Mouse (Mus musculus): Measurements from ENCODE around the gene Lman2l. TPM values are rescaled to one million over a fixed set of nuclear protein-coding genes. Genes with fewer than 3 reads are reported as not detected.

The Lman2l gene
- polyA plus RNA-seq, 1 experiment from 2014 or later = 59.6 TPM

DNA sequence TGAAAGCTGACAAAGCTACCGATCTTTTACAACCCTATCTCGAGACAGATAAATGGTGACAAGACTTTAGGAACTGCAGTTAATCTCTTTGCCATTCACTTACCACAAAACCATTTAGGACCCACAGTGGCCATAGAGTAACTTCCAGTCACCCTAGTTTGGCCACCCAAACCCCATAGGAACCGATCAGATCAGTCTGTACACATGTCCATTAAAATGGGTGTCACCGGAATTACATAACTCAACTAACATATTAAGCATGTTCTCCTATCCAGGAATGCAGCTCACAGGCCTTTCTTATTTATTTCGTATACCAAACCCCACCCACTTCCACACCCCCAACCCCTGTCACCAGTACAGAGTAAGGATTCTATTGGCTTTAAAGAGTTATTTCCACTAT is 1.8 kb upstream of the Lman2l start:
- Histone ChIP-seq H3K27me3 (ENCODE audit: poor library complexity, severe bottlenecking) (no peaks in the 10 kb centered on the region), H3K4me3 (no peak overlapping the region)
- 89% methylated on average over 5 of the region's 5 CpGs for WGBS

DNA sequence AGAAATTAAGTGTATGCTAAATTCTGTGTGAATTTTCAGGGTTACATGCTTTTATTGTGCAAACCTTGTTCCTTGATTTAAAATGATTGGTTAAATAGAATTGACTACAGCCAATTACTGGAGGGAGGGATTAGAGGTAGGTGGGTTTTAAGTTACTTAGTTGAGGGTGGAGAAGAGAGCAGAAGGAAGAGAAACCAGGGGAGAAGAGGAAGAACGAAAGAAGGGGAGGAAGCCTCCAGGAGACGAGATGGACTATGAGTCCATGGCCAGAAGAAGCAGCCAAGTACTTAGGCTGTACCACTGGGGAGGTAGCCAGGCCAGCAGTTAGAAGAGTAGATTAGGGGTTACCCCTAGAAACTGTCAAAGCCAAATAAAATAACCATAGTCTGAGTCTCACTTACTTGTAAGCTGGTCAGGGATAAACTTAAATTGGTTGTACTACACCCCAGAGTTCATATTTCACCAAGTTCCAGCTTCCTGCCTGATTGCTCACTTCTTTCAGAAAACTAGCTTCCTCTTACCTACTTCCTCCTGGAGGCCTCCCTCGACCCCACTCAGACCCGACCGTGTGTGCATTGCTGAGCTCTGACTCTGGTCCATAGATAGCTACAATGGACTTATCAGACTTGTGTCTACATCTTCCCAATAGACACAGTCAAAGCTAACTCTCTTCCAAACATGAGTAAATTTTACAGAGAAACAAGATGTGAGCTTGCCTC is 1.2 kb upstream of the Lman2l start:
- no peaks in the 10 kb centered on the region for H3K27me3 ChIP-seq (ENCODE audit: poor library complexity, severe bottlenecking)
- H3K36me3 ChIP-seq (replicated peaks) = peaks cover 23% of the 10 kb centered on the region
- 89% methylated on average over 5 of the region's 5 CpGs for WGBS

More for the DNA sequence above, 1.8 kb upstream of the Lman2l start:
- H3K4me1 ChIP-seq = peaks cover 14% of the 10 kb centered on the region
- no peaks in the 10 kb centered on the region for H3K9me3 ChIP-seq
- no peak for DNase-seq (ENCODE audit: extremely low spot score, low spot score)
- no peak overlapping the region for H3K27ac ChIP-seq
- H3K36me3 ChIP-seq (replicated peaks) = peaks cover 17% of the 10 kb centered on the region

DNA sequence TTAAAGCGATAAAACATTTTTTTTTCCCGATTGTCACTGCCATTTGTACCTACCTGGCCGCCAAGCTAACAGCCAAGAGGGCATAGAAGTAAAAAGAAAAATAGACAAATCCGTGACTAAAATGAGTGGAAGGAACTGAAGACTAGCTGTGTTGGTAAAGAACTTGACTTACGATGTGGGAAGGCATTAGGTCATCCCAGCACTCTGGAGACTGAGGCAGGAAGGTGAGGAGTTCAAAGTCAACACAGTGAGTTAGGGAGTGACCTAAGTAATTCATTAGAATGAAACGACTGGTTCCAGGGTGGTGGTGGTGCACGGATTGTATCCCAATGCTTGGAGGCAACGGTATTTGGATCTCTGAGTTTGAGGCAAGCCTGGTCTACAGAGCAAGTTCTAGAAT is 437 bp upstream of the Lman2l start:
- Histone ChIP-seq H3K4me3 (peak overlapping the region; percentile 73), H3K9me3 (no peaks in the 10 kb centered on the region), H3K27me3 (ENCODE audit: poor library complexity, severe bottlenecking) (no peaks in the 10 kb centered on the region), H3K4me1 (peaks cover 14% of the 10 kb centered on the region), H3K27ac (peak overlapping the region; percentile 92), H3K36me3 (replicated peaks) (peaks cover 29% of the 10 kb centered on the region)
- DNase-seq (ENCODE audit: extremely low spot score, low spot score) = no peak
- WGBS = 47% methylated on average over 8 of the region's 8 CpGs

More for the DNA sequence above, 1.2 kb upstream of the Lman2l start:
- H3K4me3 ChIP-seq = no peak overlapping the region
- no peaks in the 10 kb centered on the region for H3K9me3 ChIP-seq
- peaks cover 14% of the 10 kb centered on the region for H3K4me1 ChIP-seq
- H3K27ac ChIP-seq = no peak overlapping the region
- no peak for DNase-seq (ENCODE audit: extremely low spot score, low spot score)

DNA sequence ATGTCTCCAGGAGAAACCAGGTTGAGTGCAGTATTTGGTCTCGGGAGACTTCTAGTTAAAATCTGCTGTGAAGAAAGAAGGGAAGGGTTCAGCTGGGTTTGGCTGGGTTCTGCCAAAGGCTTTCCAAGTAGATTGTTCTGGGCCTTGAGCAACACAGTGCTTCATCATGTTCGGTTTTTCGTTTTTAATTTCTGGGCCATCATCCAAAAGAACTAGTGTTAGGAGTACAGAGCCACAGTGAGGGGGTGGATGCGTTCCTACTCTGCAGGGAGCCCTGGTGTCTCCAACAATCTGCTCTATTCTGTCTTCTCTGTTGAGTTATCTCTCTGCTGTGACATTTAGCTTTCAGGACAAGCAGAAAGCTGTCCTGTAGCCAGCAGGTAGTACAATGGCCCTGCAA is 4.0 kb downstream of the Lman2l start:
- 92% methylated on average over 4 of the region's 4 CpGs for WGBS
- Histone ChIP-seq H3K4me3 (no peak overlapping the region), H3K4me1 (peaks cover 14% of the 10 kb centered on the region), H3K9me3 (no peaks in the 10 kb centered on the region), H3K36me3 (replicated peaks) (peaks cover 71% of the 10 kb centered on the region), H3K27me3 (ENCODE audit: poor library complexity, severe bottlenecking) (no peaks in the 10 kb centered on the region), H3K27ac (no peak overlapping the region)
- no peak for DNase-seq (ENCODE audit: extremely low spot score, low spot score)

DNA sequence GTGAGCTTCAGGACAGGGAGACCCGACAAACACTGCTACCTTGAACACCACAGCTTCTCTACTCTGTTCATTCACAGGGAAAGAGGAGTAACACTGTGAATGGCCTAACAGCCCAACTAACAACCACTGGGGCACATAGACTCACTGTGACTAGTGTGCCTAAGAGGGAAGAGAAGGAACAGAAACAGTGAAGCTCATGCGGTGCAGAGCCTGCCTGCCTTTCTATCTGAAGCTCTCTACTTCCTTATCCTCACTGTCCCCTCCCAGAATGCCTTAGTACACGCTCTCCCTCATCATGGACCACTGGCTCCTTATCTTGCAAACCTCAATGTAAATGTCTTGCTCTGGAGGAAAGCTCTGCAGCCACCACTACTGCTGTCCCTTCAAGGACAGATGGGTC is 7.8 kb downstream of the Lman2l start:
- no peaks in the 10 kb centered on the region for H3K4me1 ChIP-seq
- 96% methylated on average over 3 of the region's 3 CpGs for WGBS
- no peak for DNase-seq (ENCODE audit: extremely low spot score, low spot score)
- H3K27me3 ChIP-seq (ENCODE audit: poor library complexity, severe bottlenecking) = no peaks in the 10 kb centered on the region
- no peak overlapping the region for H3K4me3 ChIP-seq
- no peak overlapping the region for H3K27ac ChIP-seq
- no peaks in the 10 kb centered on the region for H3K9me3 ChIP-seq
- peaks cover 97% of the 10 kb centered on the region for H3K36me3 ChIP-seq (replicated peaks)

DNA sequence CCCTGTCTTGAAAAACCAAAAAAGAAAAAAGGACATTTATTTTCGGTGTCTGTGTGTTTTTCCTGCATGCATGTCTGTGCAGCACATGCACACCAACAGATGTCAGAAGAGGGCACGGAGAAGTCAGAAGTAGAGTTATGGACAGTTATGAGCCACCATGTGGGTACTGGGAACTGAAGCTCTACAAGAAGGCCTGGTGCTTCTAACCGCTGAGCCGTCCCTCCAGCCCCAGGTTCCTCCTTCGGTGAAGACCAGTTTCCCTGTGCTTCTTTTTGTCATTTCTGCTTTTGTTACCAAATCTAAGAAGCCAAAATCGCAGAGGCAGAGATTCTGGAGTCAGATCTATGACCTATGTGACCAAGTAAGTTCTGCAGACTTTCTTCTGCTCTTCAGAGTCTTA is 8.6 kb downstream of the Lman2l start:
- WGBS = 96% methylated on average over 6 of the region's 6 CpGs
- Histone ChIP-seq H3K36me3 (replicated peaks) (peaks cover 97% of the 10 kb centered on the region), H3K9me3 (no peaks in the 10 kb centered on the region), H3K4me1 (no peaks in the 10 kb centered on the region), H3K4me3 (no peak overlapping the region), H3K27me3 (ENCODE audit: poor library complexity, severe bottlenecking) (no peaks in the 10 kb centered on the region), H3K27ac (no peak overlapping the region)
- no peak for DNase-seq (ENCODE audit: extremely low spot score, low spot score)

DNA sequence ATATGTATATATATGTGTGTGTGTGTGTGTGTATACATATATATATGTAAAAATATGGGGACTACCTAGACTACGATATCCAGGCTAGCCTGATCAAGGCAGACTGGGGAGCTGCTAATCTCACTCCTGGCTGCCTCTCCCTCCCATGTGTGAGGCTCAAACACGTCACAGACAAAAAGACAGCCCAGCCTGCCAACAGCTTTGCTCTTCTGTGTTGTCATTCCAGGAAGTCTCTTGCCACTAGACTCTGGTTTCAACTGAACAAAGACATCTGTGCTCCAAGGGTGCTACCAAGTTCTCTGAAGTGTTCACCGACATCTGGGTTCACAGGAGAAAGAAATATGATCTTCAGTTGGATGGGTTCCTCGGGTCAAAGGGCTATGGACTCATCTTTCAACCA is 10.0 kb downstream of the Lman2l start:
- no peak overlapping the region for H3K27ac ChIP-seq
- H3K9me3 ChIP-seq = no peaks in the 10 kb centered on the region
- DNase-seq (ENCODE audit: extremely low spot score, low spot score) = no peak
- no peak overlapping the region for H3K4me3 ChIP-seq
- peaks cover 100% of the 10 kb centered on the region for H3K36me3 ChIP-seq (replicated peaks)
- WGBS = 82% methylated on average over 4 of the region's 4 CpGs
- no peaks in the 10 kb centered on the region for H3K27me3 ChIP-seq (ENCODE audit: poor library complexity, severe bottlenecking)
- no peaks in the 10 kb centered on the region for H3K4me1 ChIP-seq

DNA sequence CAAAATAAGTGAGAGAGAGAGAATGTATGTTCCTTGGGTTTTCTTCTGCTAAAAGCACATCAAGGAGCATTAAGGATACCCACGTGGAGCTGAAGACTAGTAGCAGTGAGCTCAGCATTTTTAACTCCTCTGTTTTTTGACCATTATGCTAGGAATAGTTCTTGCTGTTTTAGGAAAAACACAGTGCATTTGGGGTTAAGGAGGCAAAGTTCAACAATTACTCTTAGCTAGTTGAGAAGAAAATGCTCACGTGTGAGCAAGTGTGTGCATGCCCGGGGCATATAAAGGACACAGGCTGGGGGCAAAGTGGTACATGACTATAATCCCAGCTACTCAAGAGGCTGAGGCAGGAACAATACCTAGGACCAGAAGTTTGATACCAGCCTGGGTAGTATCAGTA is 11.5 kb downstream of the Lman2l start:
- Histone ChIP-seq H3K27me3 (ENCODE audit: poor library complexity, severe bottlenecking) (no peaks in the 10 kb centered on the region), H3K4me1 (no peaks in the 10 kb centered on the region), H3K36me3 (replicated peaks) (peaks cover 100% of the 10 kb centered on the region), H3K27ac (no peak overlapping the region), H3K4me3 (no peak overlapping the region), H3K9me3 (no peaks in the 10 kb centered on the region)
- no peak for DNase-seq (ENCODE audit: extremely low spot score, low spot score)
- WGBS = 91% methylated on average over 3 of the region's 3 CpGs

DNA sequence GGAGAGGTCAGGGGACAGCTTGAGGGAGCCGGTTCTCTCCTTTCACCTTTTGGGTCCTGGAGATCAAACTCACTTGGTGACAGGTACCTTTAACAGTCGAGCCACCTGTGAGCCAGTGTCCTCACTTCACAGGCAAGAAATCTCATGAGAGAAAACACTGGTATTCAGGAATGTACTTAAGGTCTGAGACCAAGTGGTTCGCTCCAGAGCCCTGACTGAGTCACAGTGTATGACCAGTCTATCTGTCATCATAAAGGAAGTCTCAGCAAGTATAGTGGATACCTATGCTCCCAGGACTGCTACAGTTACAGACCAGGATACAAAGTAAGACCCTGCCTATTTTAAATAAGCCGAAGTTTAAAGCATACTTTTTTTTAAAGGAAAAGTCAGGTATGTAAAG is 12.1 kb downstream of the Lman2l start:
- Histone ChIP-seq H3K27me3 (ENCODE audit: poor library complexity, severe bottlenecking) (no peaks in the 10 kb centered on the region), H3K4me3 (no peak overlapping the region), H3K9me3 (no peaks in the 10 kb centered on the region), H3K4me1 (no peaks in the 10 kb centered on the region), H3K27ac (no peak overlapping the region), H3K36me3 (replicated peaks) (peaks cover 100% of the 10 kb centered on the region)
- DNase-seq (ENCODE audit: extremely low spot score, low spot score) = no peak
- WGBS = 93% methylated on average over 4 of the region's 4 CpGs

DNA sequence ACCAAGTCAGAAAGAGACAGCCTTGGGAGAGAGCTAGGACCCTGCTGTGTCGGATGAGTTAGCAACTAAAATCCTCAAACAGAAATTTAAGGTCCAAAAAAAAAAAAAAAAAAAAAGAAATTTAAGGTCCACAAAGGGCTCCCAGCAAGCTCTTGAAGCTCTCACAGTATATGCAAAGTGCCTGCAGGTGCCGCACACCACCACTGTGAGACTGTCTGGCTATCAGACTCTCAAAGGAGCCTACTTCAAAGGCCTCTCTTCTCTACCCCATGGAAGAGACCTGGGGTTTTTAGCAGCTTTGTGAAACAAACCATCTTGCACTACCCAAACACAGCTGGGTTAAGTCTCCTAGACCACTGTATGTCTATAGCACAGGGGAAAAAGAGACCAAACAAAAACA is 15.6 kb downstream of the Lman2l start:
- peaks cover 100% of the 10 kb centered on the region for H3K36me3 ChIP-seq (replicated peaks)
- H3K4me3 ChIP-seq = no peak overlapping the region
- 94% methylated on average over 2 of the region's 2 CpGs for WGBS
- H3K9me3 ChIP-seq = no peaks in the 10 kb centered on the region
- no peak overlapping the region for H3K27ac ChIP-seq
- H3K27me3 ChIP-seq (ENCODE audit: poor library complexity, severe bottlenecking) = no peaks in the 10 kb centered on the region
- DNase-seq (ENCODE audit: extremely low spot score, low spot score) = no peak
- no peaks in the 10 kb centered on the region for H3K4me1 ChIP-seq

DNA sequence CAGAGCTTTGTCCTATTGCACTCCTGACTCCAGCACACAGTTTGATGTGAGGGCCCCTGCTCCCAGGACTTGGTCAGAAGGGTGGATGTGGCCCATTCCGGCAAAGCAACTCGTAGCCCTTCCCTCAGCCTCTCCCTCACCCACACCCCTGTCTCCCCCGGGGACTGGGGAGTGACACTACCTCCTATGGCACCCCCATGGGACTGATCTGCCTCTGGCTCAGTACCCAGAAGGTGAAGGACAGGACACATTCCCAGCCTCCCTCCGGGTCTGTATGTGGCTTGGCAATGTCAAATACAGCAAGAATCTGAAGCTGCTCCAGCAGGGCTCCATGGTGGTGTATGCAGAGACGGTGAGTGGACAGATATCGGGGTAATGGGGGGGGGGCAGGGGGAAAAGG is 40.5 kb downstream of the Lman2l start:
- DNase-seq (ENCODE audit: extremely low spot score, low spot score) = no peak
- Histone ChIP-seq H3K36me3 (replicated peaks) (no peaks in the 10 kb centered on the region), H3K27ac (no peak overlapping the region), H3K4me3 (no peak overlapping the region), H3K27me3 (ENCODE audit: poor library complexity, severe bottlenecking) (no peaks in the 10 kb centered on the region), H3K4me1 (peaks cover 9% of the 10 kb centered on the region), H3K9me3 (no peaks in the 10 kb centered on the region)
- WGBS = 88% methylated on average over 6 of the region's 6 CpGs

DNA sequence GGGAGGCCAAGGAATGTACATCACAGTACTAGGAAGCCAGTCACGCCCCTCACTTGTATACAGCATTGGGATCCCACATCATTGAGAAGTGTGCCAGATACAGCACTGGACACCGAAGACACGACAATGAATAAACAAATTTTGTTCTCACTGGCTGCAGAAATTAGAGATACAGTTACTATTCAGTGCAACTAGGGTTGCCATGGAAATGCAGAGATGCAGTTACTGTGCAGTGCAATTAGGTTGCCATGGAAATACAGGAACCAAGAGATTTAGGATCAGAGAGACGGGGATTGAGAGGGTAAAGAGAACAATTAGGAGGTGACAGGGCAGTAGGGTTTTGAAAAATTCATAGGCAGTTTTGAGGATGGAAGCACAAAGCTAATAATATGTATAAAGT is 43.6 kb downstream of the Lman2l start:
- no peak for DNase-seq (ENCODE audit: extremely low spot score, low spot score)
- WGBS = 78% methylated on average over 4 of the region's 4 CpGs
- no peaks in the 10 kb centered on the region for H3K9me3 ChIP-seq
- H3K4me1 ChIP-seq = peaks cover 9% of the 10 kb centered on the region
- H3K27ac ChIP-seq = no peak overlapping the region
- H3K27me3 ChIP-seq (ENCODE audit: poor library complexity, severe bottlenecking) = no peaks in the 10 kb centered on the region
- no peaks in the 10 kb centered on the region for H3K36me3 ChIP-seq (replicated peaks)
- no peak overlapping the region for H3K4me3 ChIP-seq

DNA sequence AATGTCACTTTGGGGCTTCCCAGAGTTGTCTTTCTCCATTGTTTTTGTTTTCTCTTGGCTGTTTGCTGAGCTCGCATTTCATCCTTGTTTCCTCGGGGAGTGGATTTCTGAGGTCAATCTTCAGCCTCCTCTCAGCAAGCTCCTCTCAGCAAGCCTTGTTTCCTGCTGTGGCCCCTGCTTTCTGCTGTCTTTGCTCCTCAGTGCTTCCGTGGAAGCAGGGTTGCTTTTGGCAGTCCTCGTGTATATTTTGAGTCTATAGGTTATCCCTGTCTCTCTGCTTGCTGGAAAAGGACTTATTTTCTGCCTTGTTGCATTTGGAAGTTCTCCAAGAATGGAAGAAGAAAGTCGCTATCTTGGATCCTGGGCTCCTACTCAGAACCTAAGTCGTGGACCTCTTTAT is 48.0 kb downstream of the Lman2l start:
- H3K9me3 ChIP-seq = no peaks in the 10 kb centered on the region
- H3K36me3 ChIP-seq (replicated peaks) = no peaks in the 10 kb centered on the region
- peaks cover 9% of the 10 kb centered on the region for H3K4me1 ChIP-seq
- WGBS = 31% methylated on average over 6 of the region's 6 CpGs
- no peaks in the 10 kb centered on the region for H3K27me3 ChIP-seq (ENCODE audit: poor library complexity, severe bottlenecking)
- H3K27ac ChIP-seq = no peak overlapping the region
- no peak for DNase-seq (ENCODE audit: extremely low spot score, low spot score)
- no peak overlapping the region for H3K4me3 ChIP-seq

DNA sequence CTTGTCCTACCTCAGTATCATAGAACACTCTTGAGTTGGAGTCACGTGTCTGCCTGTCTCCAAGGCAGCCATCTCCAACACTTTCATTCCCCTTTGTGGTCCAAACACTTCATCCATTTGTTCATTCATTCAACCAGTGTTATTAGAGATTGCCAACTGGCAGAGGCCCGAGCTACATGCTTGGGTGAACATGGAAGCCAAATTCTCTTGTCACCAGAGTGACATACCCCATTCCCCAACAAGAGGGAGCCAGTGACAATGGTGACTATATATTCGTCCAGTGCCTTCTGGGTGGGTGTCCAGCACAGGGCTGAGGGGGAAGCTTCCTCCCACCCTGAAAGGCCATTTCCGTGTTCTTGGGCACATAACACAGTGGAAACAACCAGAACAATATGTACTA is 65.5 kb downstream of the Lman2l start:
- DNase-seq (ENCODE audit: extremely low spot score, low spot score) = no peak
- no peaks in the 10 kb centered on the region for H3K36me3 ChIP-seq (replicated peaks)
- no peaks in the 10 kb centered on the region for H3K9me3 ChIP-seq
- no peak overlapping the region for H3K4me3 ChIP-seq
- WGBS = 80% methylated on average over 4 of the region's 4 CpGs
- no peaks in the 10 kb centered on the region for H3K4me1 ChIP-seq
- H3K27ac ChIP-seq = no peak overlapping the region
- no peaks in the 10 kb centered on the region for H3K27me3 ChIP-seq (ENCODE audit: poor library complexity, severe bottlenecking)
